Mouse (Mus musculus) CH12.LX (cell line): ENCODE measurements around the gene Pcnx4. TPM values are rescaled to one million over a fixed set of nuclear protein-coding genes. Genes with fewer than 3 reads are reported as not detected.

Experiments used
- DNase-seq: peaks from one replicate; pipeline ENCODE4 v3.0.0-alpha.2; 2013; ENCODE audit errors: extremely low read depth
- H3K27ac ChIP-seq: 2 replicates; pipeline ENCODE4 v1.5.1; 2012; ENCODE audit warnings: low read depth, mild to moderate bottlenecking, control low read depth, moderate library complexity; ENCODE audit not compliant: insufficient read depth
- H3K27me3 ChIP-seq: replicated peaks from 2 replicates; pipeline ENCODE3; 2012; ENCODE audit warnings: inconsistent platforms
- H3K36me3 ChIP-seq, 2 experiments: replicated peaks in 1 of 2; 2 replicates each; pipeline versions ENCODE3 to v1.6.1; 2012; ENCODE audit warnings: inconsistent platforms in 1 of 2, low read length in 1 of 2, mild to moderate bottlenecking in 1 of 2, mixed read lengths in 1 of 2, moderate library complexity in 1 of 2; ENCODE audit not compliant: control insufficient read depth in 1 of 2, insufficient read depth in 1 of 2
- H3K4me1 ChIP-seq, 2 experiments: 2 replicates each; pipeline ENCODE4 v1.6.1; 2012; ENCODE audit warnings: inconsistent platforms in 1 of 2, moderate library complexity in 1 of 2; ENCODE audit not compliant: insufficient read depth in 2 of 2, control insufficient read depth in 1 of 2
- H3K4me2 ChIP-seq: 2 replicates; pipeline ENCODE4 v1.6.1; 2012; ENCODE audit warnings: low read depth, mild to moderate bottlenecking, control low read depth; ENCODE audit not compliant: poor library complexity, insufficient read depth, severe bottlenecking
- H3K4me3 ChIP-seq, 3 experiments: fragments of 150-350 bp in 1 of 3; sonication (generic) in 1 of 3; replicated peaks in 1 of 3; 2 replicates each; pipeline versions ENCODE3 to v1.5.1; 2011 to 2012; ENCODE audit warnings: low read depth in 2 of 3, low read length in 2 of 3, mild to moderate bottlenecking in 2 of 3, moderate library complexity in 2 of 3, control low read depth in 1 of 3, improper control_type of control experiment in 1 of 3, inconsistent platforms in 1 of 3, mixed read lengths in 1 of 3; ENCODE audit not compliant: poor library complexity in 1 of 3
- H3K79me2 ChIP-seq: replicated peaks from 2 replicates; pipeline ENCODE4 v1.6.1; 2012; ENCODE audit warnings: mild to moderate bottlenecking, moderate library complexity; ENCODE audit not compliant: control insufficient read depth, poor library complexity, insufficient read depth, severe bottlenecking; ENCODE audit errors: extremely low read depth
- H3K9ac ChIP-seq: 2 replicates; pipeline ENCODE4 v1.6.1; 2012; ENCODE audit warnings: low read depth, mild to moderate bottlenecking, control low read depth, moderate library complexity; ENCODE audit not compliant: insufficient read depth
- H3K9me3 ChIP-seq: replicated peaks from 2 replicates; pipeline ENCODE3; 2012; ENCODE audit warnings: low read length, inconsistent platforms, mixed read lengths
- BHLHE40 ChIP-seq: IDR thresholded peaks from 2 replicates; pipeline ENCODE4 v1.6.1; 2011; ENCODE audit warnings: mild to moderate bottlenecking, low read depth, low read length, improper control_type of control experiment
- CHD1 ChIP-seq: IDR thresholded peaks from 2 replicates; pipeline ENCODE4 v1.6.1; 2012; ENCODE audit warnings: low read depth, low read length, improper control_type of control experiment, inconsistent platforms
- CTCF ChIP-seq, 2 experiments: IDR thresholded peaks in 1 of 2; conservative IDR thresholded peaks in 1 of 2; 2 replicates each; pipeline ENCODE4 v1.5.1; 2011 to 2012; ENCODE audit warnings: low read depth in 2 of 2, low read length in 2 of 2, improper control_type of control experiment in 1 of 2, inconsistent platforms in 1 of 2, mild to moderate bottlenecking in 1 of 2, moderate library complexity in 1 of 2
- EP300 ChIP-seq: IDR thresholded peaks from 2 replicates; pipeline ENCODE4 v1.6.1; 2011; ENCODE audit warnings: low read length, improper control_type of control experiment
- HCFC1 ChIP-seq: IDR thresholded peaks from 2 replicates; pipeline ENCODE4 v1.6.1; 2012; ENCODE audit warnings: low read depth, mild to moderate bottlenecking, inconsistent platforms, low read length, improper control_type of control experiment
- JUN ChIP-seq: IDR thresholded peaks from 2 replicates; pipeline ENCODE4 v1.6.1; 2011; ENCODE audit warnings: low read depth, mild to moderate bottlenecking, low read length, improper control_type of control experiment, moderate library complexity; ENCODE audit not compliant: insufficient read depth
- JUND ChIP-seq: conservative IDR thresholded peaks from 2 replicates; pipeline ENCODE4 v1.6.1; 2011; ENCODE audit warnings: low read depth, low read length, improper control_type of control experiment
- MAZ ChIP-seq: IDR thresholded peaks from 2 replicates; pipeline ENCODE4 v1.6.1; 2012; ENCODE audit warnings: low read depth, mild to moderate bottlenecking, inconsistent platforms, low read length, improper control_type of control experiment, moderate library complexity
- NRF1 ChIP-seq: IDR thresholded peaks from 2 replicates; pipeline ENCODE4 v1.6.1; 2014; ENCODE audit warnings: low read depth, mild to moderate bottlenecking, inconsistent platforms, low read length, improper control_type of control experiment, moderate library complexity
- POLR2A ChIP-seq: IDR thresholded peaks from 2 replicates; pipeline ENCODE4 v1.6.1; 2011; ENCODE audit warnings: low read depth, mild to moderate bottlenecking, improper control_type of control experiment, low read length
- RAD21 ChIP-seq: IDR thresholded peaks from 2 replicates; pipeline ENCODE4 v1.6.1; 2011; ENCODE audit warnings: low read depth, mild to moderate bottlenecking, low read length, improper control_type of control experiment, moderate library complexity
- SMC3 ChIP-seq: IDR thresholded peaks from 2 replicates; pipeline ENCODE4 v1.6.1; 2011; ENCODE audit warnings: low read depth, low read length, improper control_type of control experiment
- TBP ChIP-seq: conservative IDR thresholded peaks from 2 replicates; pipeline ENCODE4 v1.6.1; 2011; ENCODE audit warnings: low read depth, low read length, improper control_type of control experiment
- TCF12 ChIP-seq: IDR thresholded peaks from 2 replicates; pipeline ENCODE4 v1.6.1; 2014; ENCODE audit warnings: low read depth, mild to moderate bottlenecking, inconsistent platforms, low read length, improper control_type of control experiment
- USF1 ChIP-seq: IDR thresholded peaks from 2 replicates; pipeline ENCODE4 v1.6.1; 2014; ENCODE audit warnings: low read depth, mild to moderate bottlenecking, inconsistent platforms, low read length, improper control_type of control experiment
- USF2 ChIP-seq: conservative IDR thresholded peaks from 2 replicates; pipeline ENCODE4 v1.6.1; 2011; ENCODE audit warnings: low read depth, low read length, improper control_type of control experiment
- ZC3H11A ChIP-seq: IDR thresholded peaks from 2 replicates; pipeline ENCODE4 v1.6.1; 2012; ENCODE audit warnings: low read depth, mild to moderate bottlenecking, inconsistent platforms, low read length, improper control_type of control experiment
- ZNF384 ChIP-seq: IDR thresholded peaks from 2 replicates; pipeline ENCODE4 v1.6.1; 2012; ENCODE audit warnings: low read depth, low read length, improper control_type of control experiment, inconsistent platforms
- dilution Hi-C: fragments of 300-500 bp; cut with MboI; formaldehyde crosslinking; loops from 2 replicates; pipeline ENCODE4 v1.14.3; 2020; ENCODE audit warnings: low sequenced_read_pairs; ENCODE audit not compliant: extremely low pct_unique_long_range_greater_than_20kb, extremely low pct_ligation_motif_present
- in situ Hi-C: fragments of 300-500 bp; cut with MboI; formaldehyde crosslinking; loops from 3 replicates; pipeline ENCODE4 v1.14.3; 2019; ENCODE audit warnings: low sequenced_read_pairs, low pct_ligation_motif_present, low pct_unique_long_range_greater_than_20kb, mixed read lengths
- polyA plus RNA-seq: library from polyadenylated mRNA; unstranded; fragments of >175 nt; gene quantifications from 2 replicates; pipeline ENCODE4 v1.2.1, GENCODE M21; 2012; ENCODE audit warnings: low read depth; ENCODE audit not compliant: insufficient read length
- total RNA-seq, 2 experiments: library from RNA; depleted of rRNA; stranded (reverse); fragments of 300-350 nt in 1 of 2; fragments of >200 nt in 1 of 2; gene quantifications; 2 replicates each; pipeline ENCODE4 v1.2.3; 2012 to 2014

The Pcnx4 gene
- total and polyA plus RNA-seq, 3 experiments, result 1.9 to 3.1 (median 2.1) TPM

GRCm38 (mm10) chr12:72509606-72510005 is 26.6 kb upstream of the Pcnx4 start:
- no peaks in the 10 kb centered on the region for H3K27me3 ChIP-seq
- DNase-seq, result no peak
- H3K4me1 ChIP-seq, result 0 out of 4 replicates have a peak, but pooled peaks cover 0 to under 1% of the 10 kb centered on the region in 2 experiments
- dilution Hi-C loops (no loop called here), in situ Hi-C loops (loop anchor here (5.0 kb wide), 1 partner anchor 47 kb away; no protein-coding TSS in a partner anchor)
- no peak overlapping the region for H3K4me3 ChIP-seq
- H3K36me3 ChIP-seq, result no peaks in the 10 kb centered on the region
- no peak overlapping the region for H3K27ac ChIP-seq
- TF ChIP-seq SMC3, result no peak
- TF ChIP-seq NRF1, result no peak
- no peak for TF ChIP-seq CHD1
- no peak for TF ChIP-seq MAZ
- TF ChIP-seq RAD21, result no peak
- TF ChIP-seq USF2, result no peak
- TF ChIP-seq TCF12, result no peak
- no peak for TF ChIP-seq HCFC1
- TF ChIP-seq ZC3H11A, result no peak
- no peak for TF ChIP-seq BHLHE40
- TF ChIP-seq USF1, result no peak
- TF ChIP-seq TBP, result no peak
- TF ChIP-seq CTCF (conservative IDR thresholded peaks at IDR 0.05 in 1 of 2, IDR thresholded peaks at IDR 0.05 in 1 of 2; ENCODE audit: low read depth in 2 of 2, low read length in 2 of 2), result no peak
- no peak for TF ChIP-seq JUN
- H3K9me3 ChIP-seq, result no peaks in the 10 kb centered on the region
- no peak overlapping the region for H3K4me2 ChIP-seq
- H3K9ac ChIP-seq, result no peak overlapping the region
- H3K79me2 ChIP-seq, result no peaks in the 10 kb centered on the region

GRCm38 (mm10) chr12:72515446-72515845 is 20.7 kb upstream of the Pcnx4 start:
- peak; percentile 37 for DNase-seq
- H3K9ac ChIP-seq, result no peak overlapping the region
- no peak overlapping the region for H3K27ac ChIP-seq
- no peaks in the 10 kb centered on the region for H3K79me2 ChIP-seq
- H3K27me3 ChIP-seq, result no peaks in the 10 kb centered on the region
- no peaks in the 10 kb centered on the region for H3K36me3 ChIP-seq
- H3K4me1 ChIP-seq, result peaks cover 0 to 5% of the 10 kb centered on the region in 2 experiments; a peak in 1 of 4 replicates
- no peak overlapping the region for H3K4me2 ChIP-seq
- in situ Hi-C loops (no loop called here), dilution Hi-C loops (no loop called here)
- no peaks in the 10 kb centered on the region for H3K9me3 ChIP-seq
- no peak overlapping the region for H3K4me3 ChIP-seq
- TF ChIP-seq POLR2A (no peak), ZC3H11A (0 out of 2 replicates have a peak, but pooled peaks have one; percentile 8), USF2 (no peak), ZNF384 (peak; percentile 35), JUND (peak; percentile 31; the same call in 1 of the 2 replicates), SMC3 (peak; percentile 63), RAD21 (peak; percentile 69), NRF1 (no peak), CTCF (conservative IDR thresholded peaks at IDR 0.05 in 1 of 2, IDR thresholded peaks at IDR 0.05 in 1 of 2; ENCODE audit: low read depth in 2 of 2, low read length in 2 of 2) (peak in 1 of 2 experiments; percentile 72; a peak in 2 of 4 replicates), TCF12 (no peak), EP300 (no peak)
